Mouse (Mus musculus): ENCODE measurements at regions not wholly inside any gene's neighbourhood (a gene's known extent, or its start where the extent isn't known, plus 50 kb on each side); places are given as distances from the start of the nearest gene placed in this dataset.

DNA sequence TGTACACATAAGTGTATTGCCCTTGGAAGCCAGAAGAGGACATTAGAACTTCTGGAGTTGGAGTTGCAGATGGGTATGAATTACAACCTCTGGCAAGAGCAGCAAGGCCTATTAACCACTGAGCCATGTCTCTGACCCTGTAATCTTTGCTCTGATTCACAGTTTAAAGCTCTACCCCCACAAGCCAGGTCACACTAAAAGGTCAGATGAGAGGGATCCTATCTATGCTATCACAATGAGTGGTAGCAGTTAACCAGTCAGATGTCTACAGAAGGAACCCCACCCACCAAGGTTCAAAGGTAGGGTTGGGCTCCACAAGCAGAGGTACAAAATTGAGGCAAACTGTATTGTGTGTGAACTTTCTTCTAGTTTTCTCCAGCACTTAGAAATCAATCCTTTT, 94.5 kb upstream of the C2cd4b start:
- no peak overlapping the region for H3K4me2 ChIP-seq (ENCODE audit: low read depth)
- H3K36me3 ChIP-seq (replicated peaks; ENCODE audit: control insufficient read depth, insufficient read depth, low read depth) = no peaks in the 10 kb centered on the region
- no peak overlapping the region for H3K9ac ChIP-seq (replicated peaks)
- no peaks in the 10 kb centered on the region for H3K27me3 ChIP-seq (ENCODE audit: control insufficient read depth, insufficient read depth, low read length)
- no peaks in the 10 kb centered on the region; a peak in 1 of 4 replicates for H3K4me1 ChIP-seq (replicated peaks; ENCODE audit: control insufficient read depth in 2 of 2, insufficient read depth in 2 of 2, low read length in 1 of 2)
- no peak overlapping the region for H3K4me3 ChIP-seq (ENCODE audit: insufficient read depth in 1 of 2, low read depth in 2 of 2, low read length in 2 of 2)
- ATAC-seq (ENCODE audit: insufficient read depth) (no peak), DNase-seq (ENCODE audit: low read depth in 3 of 3, low spot score in 3 of 3) (no peak)
- no peaks in the 10 kb centered on the region for H3K9me3 ChIP-seq (ENCODE audit: control insufficient read depth, low read length)
- no peak for TF ChIP-seq CTCF (IDR thresholded peaks at IDR 0.05; ENCODE audit: low read depth)
- TF ChIP-seq EP300 (IDR thresholded peaks at IDR 0.05; ENCODE audit: low read depth) = no peak
- H3K27ac ChIP-seq = no peak overlapping the region

DNA sequence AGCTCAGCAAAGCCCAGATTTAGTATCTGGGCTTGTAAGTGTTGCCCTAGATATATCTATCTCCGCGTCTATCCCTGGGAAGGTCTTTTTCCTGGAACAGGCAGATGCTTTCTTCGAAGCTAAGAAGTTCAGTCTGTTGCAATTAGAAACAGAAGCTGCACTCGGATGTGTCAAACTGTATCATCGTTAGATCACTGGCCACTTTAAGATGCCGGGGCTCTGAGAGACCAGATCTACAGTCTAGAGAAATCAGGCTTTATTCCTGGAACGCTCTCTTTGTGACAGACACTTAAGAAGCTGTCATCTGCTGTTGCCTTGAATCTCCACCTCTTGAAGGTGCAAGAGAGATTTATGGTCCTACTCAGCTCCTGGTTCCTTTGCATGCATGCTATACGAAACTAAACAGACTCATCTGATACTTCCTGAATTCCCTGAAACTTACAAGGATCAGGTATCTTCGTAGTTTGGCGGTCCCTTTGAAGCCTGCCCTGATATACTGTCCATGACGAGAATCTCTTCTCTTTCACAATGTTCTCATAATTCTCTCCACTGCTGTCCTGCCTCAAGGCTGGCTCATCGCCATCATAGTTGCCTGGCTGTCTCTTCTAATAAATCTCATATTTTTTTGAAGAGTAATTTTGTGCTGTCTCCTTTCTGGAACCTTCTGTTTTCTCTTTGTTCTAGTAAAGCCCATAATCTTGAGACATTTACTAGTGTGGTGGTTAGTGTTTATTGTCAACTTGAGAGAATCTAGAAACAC, 88.8 kb upstream of the C2cd4b start:
- Histone ChIP-seq H3K4me2 (ENCODE audit: low read depth) (no peak overlapping the region), H3K9ac (replicated peaks) (no peak overlapping the region), H3K4me3 (ENCODE audit: insufficient read depth in 1 of 2, low read depth in 2 of 2, low read length in 2 of 2) (no peak overlapping the region), H3K9me3 (ENCODE audit: control insufficient read depth, low read length) (no peaks in the 10 kb centered on the region), H3K4me1 (replicated peaks; ENCODE audit: control insufficient read depth in 2 of 2, insufficient read depth in 2 of 2, low read length in 1 of 2) (no peaks in the 10 kb centered on the region), H3K27me3 (ENCODE audit: control insufficient read depth, insufficient read depth, low read length) (no peaks in the 10 kb centered on the region), H3K36me3 (replicated peaks; ENCODE audit: control insufficient read depth, insufficient read depth, low read depth) (no peaks in the 10 kb centered on the region), H3K27ac (no peak overlapping the region)
- ATAC-seq (ENCODE audit: insufficient read depth) (no peak), DNase-seq (ENCODE audit: low read depth in 3 of 3, low spot score in 3 of 3) (no peak)
- WGBS (ENCODE audit: insufficient replicate concordance) = 64% methylated on average over 12 of the region's 12 CpGs
- TF ChIP-seq CTCF (IDR thresholded peaks at IDR 0.05; ENCODE audit: low read depth) (no peak), EP300 (IDR thresholded peaks at IDR 0.05; ENCODE audit: low read depth) (no peak)

DNA sequence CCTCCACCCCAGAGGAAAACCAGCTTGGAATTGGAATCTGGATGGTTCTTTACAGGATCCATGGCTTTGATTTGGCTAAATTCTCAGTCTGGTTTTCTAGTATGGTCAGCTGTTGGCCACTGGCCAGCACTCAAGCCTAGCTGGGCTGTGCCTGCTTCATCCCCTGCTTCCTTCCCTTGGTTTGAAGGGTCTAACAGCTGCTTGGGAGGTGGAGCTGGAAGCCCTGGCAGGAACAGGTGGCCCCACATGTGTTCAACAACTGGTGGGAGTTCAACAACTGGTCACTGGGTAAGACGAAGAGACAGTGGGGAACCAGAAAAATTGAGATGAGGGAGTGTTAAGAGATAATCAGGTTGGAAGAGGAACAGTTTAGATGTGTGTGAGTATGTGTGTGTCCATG, 82.3 kb upstream of the C2cd4b start:
- no peak overlapping the region for H3K9ac ChIP-seq (replicated peaks)
- no peak overlapping the region for H3K4me2 ChIP-seq (ENCODE audit: low read depth)
- H3K4me3 ChIP-seq (ENCODE audit: insufficient read depth in 1 of 2, low read depth in 2 of 2, low read length in 2 of 2) = no peak overlapping the region
- H3K27me3 ChIP-seq (ENCODE audit: control insufficient read depth, insufficient read depth, low read length) = no peaks in the 10 kb centered on the region
- H3K4me1 ChIP-seq (replicated peaks; ENCODE audit: control insufficient read depth in 2 of 2, insufficient read depth in 2 of 2, low read length in 1 of 2) = no peaks in the 10 kb centered on the region
- DNase-seq (ENCODE audit: low read depth in 3 of 3, low spot score in 3 of 3) (no peak), ATAC-seq (ENCODE audit: insufficient read depth) (no peak)
- 31% methylated on average over 1 of the region's 1 CpGs for WGBS (ENCODE audit: insufficient replicate concordance)
- no peak overlapping the region for H3K27ac ChIP-seq
- H3K9me3 ChIP-seq (ENCODE audit: control insufficient read depth, low read length) = no peaks in the 10 kb centered on the region
- TF ChIP-seq EP300 (IDR thresholded peaks at IDR 0.05; ENCODE audit: low read depth) (no peak), CTCF (IDR thresholded peaks at IDR 0.05; ENCODE audit: low read depth) (no peak)
- no peaks in the 10 kb centered on the region for H3K36me3 ChIP-seq (replicated peaks; ENCODE audit: control insufficient read depth, insufficient read depth, low read depth)

DNA sequence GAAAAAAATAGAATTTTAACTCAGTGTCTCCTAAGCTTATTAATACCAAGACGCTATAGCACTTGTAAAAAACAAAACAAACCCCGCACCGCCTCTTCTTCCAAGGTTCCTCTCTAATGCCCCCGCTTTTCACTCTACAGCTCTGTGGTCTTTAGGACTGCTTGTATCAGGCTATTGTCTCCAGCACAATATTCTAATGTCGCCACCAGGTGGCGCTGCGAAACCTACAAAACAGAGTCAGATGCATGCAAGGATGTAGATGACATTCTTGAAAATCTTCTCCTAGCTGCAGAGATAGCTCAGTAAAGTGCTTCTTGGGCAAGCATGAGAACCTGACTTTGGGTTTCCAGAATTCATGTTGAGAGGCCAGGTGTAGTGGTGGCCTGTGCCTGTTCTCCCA, 75.9 kb upstream of the C2cd4b start:
- Histone ChIP-seq H3K9me3 (ENCODE audit: control insufficient read depth, low read length) (no peaks in the 10 kb centered on the region), H3K4me2 (ENCODE audit: low read depth) (no peak overlapping the region), H3K4me3 (ENCODE audit: insufficient read depth in 1 of 2, low read depth in 2 of 2, low read length in 2 of 2) (no peak overlapping the region), H3K27ac (no peak overlapping the region), H3K9ac (replicated peaks) (no peak overlapping the region), H3K36me3 (replicated peaks; ENCODE audit: control insufficient read depth, insufficient read depth, low read depth) (no peaks in the 10 kb centered on the region), H3K27me3 (ENCODE audit: control insufficient read depth, insufficient read depth, low read length) (no peaks in the 10 kb centered on the region), H3K4me1 (replicated peaks; ENCODE audit: control insufficient read depth in 2 of 2, insufficient read depth in 2 of 2, low read length in 1 of 2) (no peaks in the 10 kb centered on the region)
- WGBS (ENCODE audit: insufficient replicate concordance) = 4% methylated on average over 7 of the region's 7 CpGs
- DNase-seq (ENCODE audit: low read depth in 3 of 3, low spot score in 3 of 3) (peak; percentile 31 to 41 (median 37)), ATAC-seq (ENCODE audit: insufficient read depth) (no peak)
- TF ChIP-seq EP300 (IDR thresholded peaks at IDR 0.05; ENCODE audit: low read depth) = no peak
- TF ChIP-seq CTCF (IDR thresholded peaks at IDR 0.05; ENCODE audit: low read depth) = peak; percentile 81

DNA sequence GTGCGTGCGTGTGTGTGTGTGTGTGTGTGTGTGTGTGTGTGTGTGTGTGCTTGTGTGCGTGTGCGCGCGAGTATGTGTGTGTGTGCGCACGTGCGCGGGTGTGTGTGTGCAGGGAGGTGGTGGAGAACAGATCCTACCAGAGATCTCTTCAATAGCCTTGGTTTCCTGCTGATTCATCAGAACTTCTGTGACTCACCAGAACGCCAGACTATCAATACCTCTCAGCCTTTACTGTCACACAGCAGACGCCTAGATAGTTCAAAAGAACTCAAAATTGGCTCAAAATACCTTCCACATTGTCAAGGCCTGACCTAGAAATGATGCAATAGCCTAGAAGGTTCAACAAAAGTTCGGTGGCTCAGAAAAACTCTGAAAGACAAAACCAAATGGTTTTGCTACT, 66.8 kb upstream of the C2cd4b start:
- DNase-seq (ENCODE audit: low read depth in 3 of 3, low spot score in 3 of 3) = no peak
- 71% methylated on average over 13 of the region's 13 CpGs for WGBS (ENCODE audit: insufficient replicate concordance)

More for the DNA sequence above, 66.8 kb upstream of the C2cd4b start:
- Histone ChIP-seq H3K4me3 (ENCODE audit: insufficient read depth in 1 of 2, low read depth in 2 of 2, low read length in 2 of 2) (no peak overlapping the region), H3K9ac (replicated peaks) (no peak overlapping the region), H3K4me2 (ENCODE audit: low read depth) (no peak overlapping the region), H3K27ac (no peak overlapping the region), H3K36me3 (replicated peaks; ENCODE audit: control insufficient read depth, insufficient read depth, low read depth) (no peaks in the 10 kb centered on the region), H3K4me1 (replicated peaks; ENCODE audit: control insufficient read depth in 2 of 2, insufficient read depth in 2 of 2, low read length in 1 of 2) (no peaks in the 10 kb centered on the region), H3K27me3 (ENCODE audit: control insufficient read depth, insufficient read depth, low read length) (no peaks in the 10 kb centered on the region), H3K9me3 (ENCODE audit: control insufficient read depth, low read length) (no peaks in the 10 kb centered on the region)
- TF ChIP-seq EP300 (IDR thresholded peaks at IDR 0.05; ENCODE audit: low read depth) (no peak), CTCF (IDR thresholded peaks at IDR 0.05; ENCODE audit: low read depth) (no peak)
- ATAC-seq (ENCODE audit: insufficient read depth) = no peak
